Mouse (Mus musculus): ENCODE measurements at regions not wholly inside any gene's neighbourhood (a gene's known extent, or its start where the extent isn't known, plus 50 kb on each side); places are given as distances from the start of the nearest gene placed in this dataset.
"Not testable (repeated sequence)": the region's sequence is repeated elsewhere in the genome, so short reads cannot be mapped to it uniquely, and the experiment has no call there.

GRCm38 (mm10) chr6:25101761-25102160 lies 145.7 kb upstream of the Tmem229a start:
- Histone ChIP-seq H3K4me3 (replicated peaks; ENCODE audit: insufficient read depth, low read depth, low read length) (no peak overlapping the region), H3K4me1 (ENCODE audit: control insufficient read depth, insufficient read depth, low read length) (no peaks in the 10 kb centered on the region), H3K27me3 (ENCODE audit: control insufficient read depth, insufficient read depth, low read length) (no peaks in the 10 kb centered on the region), H3K27ac (ENCODE audit: insufficient read depth, low read length) (no peak overlapping the region)
- no peak for TF ChIP-seq POLR2A (IDR thresholded peaks at IDR 0.05; ENCODE audit: borderline replicate concordance, insufficient read depth, low read length)
- TF ChIP-seq CTCF (IDR thresholded peaks at IDR 0.05; ENCODE audit: borderline replicate concordance, insufficient read depth, low read depth, low read length) = no peak
- DNase-seq = no peak

DNA sequence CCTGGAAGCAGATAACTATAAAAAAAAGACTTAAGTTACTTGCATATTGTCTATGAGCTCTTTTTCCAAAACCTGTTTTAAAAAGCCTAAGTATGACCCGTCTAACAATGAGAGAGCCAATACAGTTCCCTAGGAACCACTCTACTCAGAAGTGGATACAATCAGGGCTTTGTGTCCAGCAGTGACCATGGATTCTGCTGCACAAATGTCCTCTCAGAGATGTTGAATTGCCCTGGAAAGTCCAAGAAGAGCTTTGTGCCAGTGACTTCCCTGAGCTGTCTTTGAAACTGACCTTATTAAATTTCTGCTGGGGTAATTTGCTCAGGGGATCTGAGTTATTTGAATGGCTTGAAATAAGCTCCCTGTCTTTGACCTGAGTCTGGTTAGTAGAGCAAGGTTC lies 131.1 kb upstream of the Tmem229a start:
- peak in 1 of 2 experiments; percentile 17 for DNase-seq
- no peaks in the 10 kb centered on the region for H3K4me1 ChIP-seq (ENCODE audit: control insufficient read depth, insufficient read depth, low read length)
- H3K4me3 ChIP-seq (replicated peaks; ENCODE audit: insufficient read depth, low read depth, low read length) = no peak overlapping the region
- no peak overlapping the region for H3K27ac ChIP-seq (ENCODE audit: insufficient read depth, low read length)
- TF ChIP-seq POLR2A (IDR thresholded peaks at IDR 0.05; ENCODE audit: borderline replicate concordance, insufficient read depth, low read length) = no peak
- TF ChIP-seq CTCF (IDR thresholded peaks at IDR 0.05; ENCODE audit: borderline replicate concordance, insufficient read depth, low read depth, low read length) = no peak
- no peaks in the 10 kb centered on the region for H3K27me3 ChIP-seq (ENCODE audit: control insufficient read depth, insufficient read depth, low read length)
- WGBS = 83% methylated on average over 1 of the region's 1 CpGs

GRCm38 (mm10) chr6:25085871-25086270 lies 129.8 kb upstream of the Tmem229a start:
- TF ChIP-seq CTCF (IDR thresholded peaks at IDR 0.05; ENCODE audit: borderline replicate concordance, insufficient read depth, low read depth, low read length) = no peak
- no peak for TF ChIP-seq POLR2A (IDR thresholded peaks at IDR 0.05; ENCODE audit: borderline replicate concordance, insufficient read depth, low read length)
- H3K27ac ChIP-seq (ENCODE audit: insufficient read depth, low read length) = no peak overlapping the region
- H3K4me1 ChIP-seq (ENCODE audit: control insufficient read depth, insufficient read depth, low read length) = no peaks in the 10 kb centered on the region
- H3K27me3 ChIP-seq (ENCODE audit: control insufficient read depth, insufficient read depth, low read length) = no peaks in the 10 kb centered on the region
- 73% methylated on average over 2 of the region's 2 CpGs for WGBS
- H3K4me3 ChIP-seq (replicated peaks; ENCODE audit: insufficient read depth, low read depth, low read length) = no peak overlapping the region
- no peak for DNase-seq

DNA sequence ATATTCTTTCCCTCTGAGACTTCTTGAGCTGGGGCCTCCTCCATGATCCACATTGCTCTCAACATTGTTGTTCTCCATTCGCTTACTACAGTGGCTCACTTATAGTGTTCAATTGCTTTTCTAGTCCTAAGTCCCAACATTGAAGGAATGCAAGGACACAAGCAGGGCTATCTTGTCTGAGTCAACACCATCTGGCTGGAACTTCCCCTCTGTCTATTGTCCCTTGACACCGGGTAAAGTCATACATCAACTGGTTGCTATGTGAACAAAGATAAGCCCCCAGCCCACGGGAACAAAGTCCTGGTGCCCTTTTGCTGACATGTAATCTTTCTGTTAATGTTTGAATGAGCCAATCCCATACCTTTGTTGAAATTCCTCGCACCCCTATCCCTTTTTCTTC lies 129.2 kb upstream of the Tmem229a start:
- H3K4me3 ChIP-seq (replicated peaks; ENCODE audit: insufficient read depth, low read depth, low read length); H3K27ac ChIP-seq (ENCODE audit: insufficient read depth, low read length); DNase-seq; H3K4me1 ChIP-seq (ENCODE audit: control insufficient read depth, insufficient read depth, low read length); H3K27me3 ChIP-seq (ENCODE audit: control insufficient read depth, insufficient read depth, low read length): not testable (repeated sequence)
- WGBS = 75% methylated on average over 4 of the region's 4 CpGs

- no peaks in the 10 kb centered on the region for H3K4me1 ChIP-seq (ENCODE audit: control insufficient read depth, insufficient read depth, low read length)
- no peak overlapping the region for H3K4me3 ChIP-seq (replicated peaks; ENCODE audit: insufficient read depth, low read depth, low read length)
- 42% methylated on average over 6 of the region's 6 CpGs for WGBS
- no peak for DNase-seq
- TF ChIP-seq CTCF (IDR thresholded peaks at IDR 0.05; ENCODE audit: borderline replicate concordance, insufficient read depth, low read depth, low read length) (no peak), POLR2A (IDR thresholded peaks at IDR 0.05; ENCODE audit: borderline replicate concordance, insufficient read depth, low read length) (no peak)
- H3K27me3 ChIP-seq (ENCODE audit: control insufficient read depth, insufficient read depth, low read length) = no peaks in the 10 kb centered on the region
- no peak overlapping the region for H3K27ac ChIP-seq (ENCODE audit: insufficient read depth, low read length)
Measured at GRCm38 (mm10) chr6:25065913-25066312, 109.8 kb upstream of the Tmem229a start.

DNA sequence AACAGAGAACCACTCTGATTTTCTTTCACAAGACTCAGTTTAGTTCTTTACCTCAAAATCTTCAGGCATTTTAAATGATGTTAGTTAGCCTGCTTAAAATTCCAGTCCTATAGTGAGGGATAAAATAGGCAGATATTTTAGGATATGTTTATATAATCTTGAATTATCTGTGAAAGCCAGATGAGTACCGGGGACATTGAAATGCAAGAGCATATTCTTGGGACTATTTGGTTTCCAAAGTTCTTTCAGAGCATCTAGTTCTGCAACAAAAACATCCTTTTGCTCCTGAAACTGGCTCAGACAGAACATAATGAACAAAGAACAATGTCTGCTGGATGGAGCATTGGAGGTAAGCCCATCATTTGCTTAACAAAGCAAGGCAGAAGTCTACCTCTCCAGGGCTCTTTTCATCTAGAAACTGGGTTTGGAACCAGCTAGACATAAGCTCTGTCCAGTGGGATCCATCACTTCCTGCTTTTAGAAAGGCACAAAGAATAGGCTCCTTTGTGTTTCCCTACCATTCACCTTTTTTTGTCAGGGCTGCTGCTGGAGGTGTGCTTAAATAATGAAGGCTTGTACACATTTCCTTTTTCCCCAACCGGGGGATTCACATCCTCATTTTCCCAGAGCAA lies 76.9 kb upstream of the Tmem229a start:
- TF ChIP-seq CTCF (IDR thresholded peaks at IDR 0.05; ENCODE audit: borderline replicate concordance, insufficient read depth, low read depth, low read length) = no peak
- TF ChIP-seq POLR2A (IDR thresholded peaks at IDR 0.05; ENCODE audit: borderline replicate concordance, insufficient read depth, low read length) = no peak
- Histone ChIP-seq H3K4me3 (replicated peaks; ENCODE audit: insufficient read depth, low read depth, low read length) (no peak overlapping the region), H3K4me1 (ENCODE audit: control insufficient read depth, insufficient read depth, low read length) (no peaks in the 10 kb centered on the region), H3K27me3 (ENCODE audit: control insufficient read depth, insufficient read depth, low read length) (no peaks in the 10 kb centered on the region), H3K27ac (ENCODE audit: insufficient read depth, low read length) (no peak overlapping the region)
- no peak for DNase-seq
- 71% methylated on average over 2 of the region's 2 CpGs for WGBS

- H3K4me3 ChIP-seq (replicated peaks; ENCODE audit: insufficient read depth, low read depth, low read length) = no peak overlapping the region
- 76% methylated on average over 3 of the region's 3 CpGs for WGBS
Measured at GRCm38 (mm10) chr6:25026953-25027352, 70.9 kb upstream of the Tmem229a start.

GRCm38 (mm10) chr6:25020005-25020772 lies 64.1 kb upstream of the Tmem229a start:
- peak in 1 of 2 experiments; percentile 22 for DNase-seq
- Histone ChIP-seq H3K27me3 (ENCODE audit: control insufficient read depth, insufficient read depth, low read length) (no peaks in the 10 kb centered on the region), H3K4me1 (ENCODE audit: control insufficient read depth, insufficient read depth, low read length) (no peaks in the 10 kb centered on the region), H3K27ac (ENCODE audit: insufficient read depth, low read length) (no peak overlapping the region), H3K4me3 (replicated peaks; ENCODE audit: insufficient read depth, low read depth, low read length) (no peak overlapping the region)
- no peak for TF ChIP-seq POLR2A (IDR thresholded peaks at IDR 0.05; ENCODE audit: borderline replicate concordance, insufficient read depth, low read length)
- TF ChIP-seq CTCF (IDR thresholded peaks at IDR 0.05; ENCODE audit: borderline replicate concordance, insufficient read depth, low read depth, low read length) = no peak
- WGBS = 22% methylated on average over 2 of the region's 2 CpGs

More at GRCm38 (mm10) chr6:25026953-25027352, 70.9 kb upstream of the Tmem229a start:
- DNase-seq = no peak
- no peaks in the 10 kb centered on the region for H3K4me1 ChIP-seq (ENCODE audit: control insufficient read depth, insufficient read depth, low read length)
- H3K27me3 ChIP-seq (ENCODE audit: control insufficient read depth, insufficient read depth, low read length) = no peaks in the 10 kb centered on the region
- TF ChIP-seq POLR2A (IDR thresholded peaks at IDR 0.05; ENCODE audit: borderline replicate concordance, insufficient read depth, low read length) (no peak), CTCF (IDR thresholded peaks at IDR 0.05; ENCODE audit: borderline replicate concordance, insufficient read depth, low read depth, low read length) (no peak)
- no peak overlapping the region for H3K27ac ChIP-seq (ENCODE audit: insufficient read depth, low read length)
